Comparison of ENCODE assay signal across 10 mouse cellular contexts in genomic region chr15:103359122-103359510, GRCm38 (mm10). TPM values are rescaled to one million over a fixed set of nuclear protein-coding genes. Genes with fewer than 3 reads are reported as not detected.
A peak's percentile ranks its signal among the peaks of the same experiment; 100 is the strongest.
DNase-seq lines count a peak whose midpoint lies in the region; ATAC-seq lines count a peak whose summit lies in the region.
"Had no signal": no experiment of that assay in that cellular context is flagged by ENCODE, and none has a peak within 500 bp of the region (broad histone marks: within the 10 kb centered on the region; RNA-seq: fewer than 3 reads in every experiment).

No protein-coding gene starts in this region.

- peaks cover 22% of the 10 kb centered on the region for H3K4me1 ChIP-seq in hindbrain, embryonic 10.5 days (replicated peaks)
- H3K4me1 ChIP-seq in hindbrain, embryonic 14.5 days (replicated peaks; ENCODE audit: control insufficient read depth, insufficient read depth, low read length), result no peaks in the 10 kb centered on the region
- peaks cover 33% of the 10 kb centered on the region for H3K4me1 ChIP-seq in embryonic facial prominence, embryonic 15.5 days
- peaks cover 22% of the 10 kb centered on the region for H3K4me1 ChIP-seq in limb, embryonic 12.5 days (replicated peaks)

- H3K9me3 ChIP-seq in hindbrain, embryonic 10.5 days, result no peaks in the 10 kb centered on the region
- H3K9me3 ChIP-seq in hindbrain, embryonic 14.5 days (ENCODE audit: control insufficient read depth, low read length), result no peaks in the 10 kb centered on the region
- H3K9me3 ChIP-seq in embryonic facial prominence, embryonic 15.5 days (replicated peaks), result no peaks in the 10 kb centered on the region
- H3K9me3 ChIP-seq in limb, embryonic 12.5 days, result no peaks in the 10 kb centered on the region
- H3K9me3 ChIP-seq: neural tube, embryonic 13.5 days had no signal

- H3K9ac ChIP-seq in hindbrain, embryonic 14.5 days, result no peak overlapping the region
- no peak overlapping the region for H3K9ac ChIP-seq in embryonic facial prominence, embryonic 15.5 days
- no peak overlapping the region for H3K9ac ChIP-seq in limb, embryonic 12.5 days (replicated peaks)
- H3K9ac ChIP-seq: neural tube, embryonic 13.5 days had no signal

- ATAC-seq in hindbrain, embryonic 14.5 days (ENCODE audit: low FRiP score), result no peak
- ATAC-seq in embryonic facial prominence, embryonic 15.5 days (ENCODE audit: insufficient number of reproducible peaks, low FRiP score, low TSS enrichment, low read depth), result no peak
- ATAC-seq in limb, embryonic 12.5 days (ENCODE audit: insufficient number of reproducible peaks, insufficient read depth, low FRiP score, low TSS enrichment, low read depth), result peak; percentile 16

- no peaks in the 10 kb centered on the region for H3K27me3 ChIP-seq in hindbrain, embryonic 10.5 days (ENCODE audit: insufficient read depth, poor library complexity, severe bottlenecking)
- no peaks in the 10 kb centered on the region for H3K27me3 ChIP-seq in hindbrain, embryonic 14.5 days (ENCODE audit: control insufficient read depth, insufficient read depth, low read length)
- H3K27me3 ChIP-seq in embryonic facial prominence, embryonic 15.5 days, result no peaks in the 10 kb centered on the region
- no peaks in the 10 kb centered on the region for H3K27me3 ChIP-seq in limb, embryonic 12.5 days

- no peak overlapping the region for H3K4me2 ChIP-seq in hindbrain, embryonic 14.5 days (replicated peaks)
- no peak overlapping the region for H3K4me2 ChIP-seq in embryonic facial prominence, embryonic 15.5 days (replicated peaks)
- H3K4me2 ChIP-seq in limb, embryonic 12.5 days, result no peak overlapping the region
- H3K4me2 ChIP-seq: neural tube, embryonic 13.5 days had no signal

- H3K36me3 ChIP-seq in hindbrain, embryonic 10.5 days, result peaks cover 32% of the 10 kb centered on the region
- no peaks in the 10 kb centered on the region for H3K36me3 ChIP-seq in hindbrain, embryonic 14.5 days (replicated peaks; ENCODE audit: control insufficient read depth, insufficient read depth)
- peaks cover 28% of the 10 kb centered on the region for H3K36me3 ChIP-seq in embryonic facial prominence, embryonic 15.5 days
- H3K36me3 ChIP-seq in limb, embryonic 12.5 days, result peaks cover 38% of the 10 kb centered on the region
- H3K36me3 ChIP-seq: neural tube, embryonic 13.5 days had no signal

- WGBS in hindbrain, embryonic 10.5 days, result 67% methylated on average over 1 of the region's 1 CpGs
- WGBS in hindbrain, embryonic 14.5 days, result 73% methylated on average over 1 of the region's 1 CpGs
- 29% methylated on average over 1 of the region's 1 CpGs for WGBS in embryonic facial prominence, embryonic 15.5 days
- WGBS in limb, embryonic 12.5 days, result 50% methylated on average over 1 of the region's 1 CpGs

- DNase-seq in hindbrain, embryonic 10.5 days (ENCODE audit: low spot score), result no peak
- DNase-seq in hindbrain, embryonic 14.5 days (ENCODE audit: low spot score), result no peak
- peak; percentile 34 for DNase-seq in MN1 (ENCODE audit: low spot score)
- DNase-seq in thymus, postnatal 25 days, result no peak
- DNase-seq in cerebellum, adult 8-10 months, result no peak
- DNase-seq in natural killer cell, adult 2 months (ENCODE audit: low spot score in 2 of 2), result no peak
- DNase-seq: lung, postnatal 10 days had no signal

- no peak overlapping the region for H3K4me3 ChIP-seq in hindbrain, embryonic 10.5 days
- no peak overlapping the region for H3K4me3 ChIP-seq in hindbrain, embryonic 14.5 days (replicated peaks; ENCODE audit: low read length)
- no peak overlapping the region for H3K4me3 ChIP-seq in embryonic facial prominence, embryonic 15.5 days (replicated peaks)
- H3K4me3 ChIP-seq in limb, embryonic 12.5 days (replicated peaks), result no peak overlapping the region
- H3K4me3 ChIP-seq: neural tube, embryonic 13.5 days had no signal

- H3K27ac ChIP-seq in hindbrain, embryonic 10.5 days, result peak overlapping the region; percentile 53; the same call in 1 of the 2 replicates
- H3K27ac ChIP-seq in hindbrain, embryonic 14.5 days, result no peak overlapping the region
- H3K27ac ChIP-seq in embryonic facial prominence, embryonic 15.5 days (replicated peaks), result peak overlapping the region; percentile 90
- H3K27ac ChIP-seq in limb, embryonic 12.5 days, result peak overlapping the region; percentile 86
- H3K27ac ChIP-seq: neural tube, embryonic 13.5 days had no signal

RNA-seq across cellular contexts. Expression of gene Itga5, which starts 7.4 kb away (rescaled TPM):
- polyA plus RNA-seq in hindbrain, embryonic 10.5 days (2016; fragmentation: Nextera tagmentation; extraction: Ambion mirVana), result 23.5 and 23.8 TPM in 2 replicates
- 7.7 and 8.1 TPM in 2 replicates for polyA plus RNA-seq in hindbrain, embryonic 14.5 days (2014; fragmentation: Nextera tagmentation; extraction: Ambion mirVana)
- polyA plus RNA-seq in embryonic facial prominence, embryonic 15.5 days (2015; fragmentation: Nextera tagmentation; extraction: Ambion mirVana), result 51.2 and 52.2 TPM in 2 replicates
- polyA plus RNA-seq in limb, embryonic 12.5 days (2016; fragmentation: Nextera tagmentation; extraction: Ambion mirVana), result 45.1 and 50.5 TPM in 2 replicates

RNA-seq across cellular contexts. Expression of gene Zfp385a, which starts 19.2 kb away (rescaled TPM):
- 24.9 and 26.3 TPM in 2 replicates for polyA plus RNA-seq in hindbrain, embryonic 10.5 days (2016; fragmentation: Nextera tagmentation; extraction: Ambion mirVana)
- 25.7 and 25.9 TPM in 2 replicates for polyA plus RNA-seq in hindbrain, embryonic 14.5 days (2014; fragmentation: Nextera tagmentation; extraction: Ambion mirVana)
- 16.1 and 18.9 TPM in 2 replicates for polyA plus RNA-seq in embryonic facial prominence, embryonic 15.5 days (2015; fragmentation: Nextera tagmentation; extraction: Ambion mirVana)
- polyA plus RNA-seq in limb, embryonic 12.5 days (2016; fragmentation: Nextera tagmentation; extraction: Ambion mirVana), result 11.2 and 13.3 TPM in 2 replicates

RNA-seq across cellular contexts. Expression of gene Gpr84, which starts 48.7 kb away (rescaled TPM):
- 0.31 and 0.36 TPM in 2 replicates for polyA plus RNA-seq in hindbrain, embryonic 10.5 days (2016; fragmentation: Nextera tagmentation; extraction: Ambion mirVana)
- 0.12 and 0.39 TPM in 2 replicates for polyA plus RNA-seq in hindbrain, embryonic 14.5 days (2014; fragmentation: Nextera tagmentation; extraction: Ambion mirVana)
- 0.50 and 0.73 TPM in 2 replicates for polyA plus RNA-seq in embryonic facial prominence, embryonic 15.5 days (2015; fragmentation: Nextera tagmentation; extraction: Ambion mirVana)
- 0.31 and 0.44 TPM in 2 replicates for polyA plus RNA-seq in limb, embryonic 12.5 days (2016; fragmentation: Nextera tagmentation; extraction: Ambion mirVana)
